Mouse (Mus musculus) macrophage (primary cell): ENCODE data around the gene Fermt1. TPM values are rescaled to one million over a fixed set of nuclear protein-coding genes. Genes with fewer than 3 reads are reported as not detected.

Source experiments
- H3K27ac ChIP-seq: fragments of 350-480 bp; formaldehyde crosslinking; 2 replicates; pipeline ENCODE4 v1.9.0; 2021
- H3K36me3 ChIP-seq: fragments of 350-480 bp; formaldehyde crosslinking; 2 replicates; pipeline ENCODE4 v1.9.0; 2021; ENCODE audit errors: inconsistent target
- H3K4me3 ChIP-seq: fragments of 350-480 bp; formaldehyde crosslinking; 2 replicates; pipeline ENCODE4 v1.9.0; 2021; ENCODE audit errors: inconsistent target
- H3K79me2 ChIP-seq: fragments of 350-480 bp; formaldehyde crosslinking; 2 replicates; pipeline ENCODE4 v1.9.0; 2021; ENCODE audit errors: inconsistent target
- WGBS: methylation state at CpG from one replicate; pipeline ENCODE4 v1.1.7; 2026; ENCODE audit warnings: inconsistent platforms; ENCODE audit not compliant: missing documents; 5-methylcytosine and 5-hydroxymethylcytosine counted together
- polyA plus RNA-seq: library from polyadenylated mRNA; stranded (reverse); fragments of 250-400 nt; gene quantifications from 3 replicates; pipeline ENCODE4 v1.2.4, GENCODE M21; 2018; ENCODE audit warnings: inconsistent platforms
- total RNA-seq, 78 experiments: library from RNA; depleted of rRNA; stranded (reverse); fragments of 250-400 nt; gene quantifications; 1 replicate in 9 of 78; 2 replicates in 24 of 78; 3 replicates in 43 of 78; 4 replicates in 2 of 78; pipeline ENCODE4 v1.2.4; 2018; ENCODE audit warnings: inconsistent platforms in 56 of 78

Fermt1 gene
- not detected for total RNA-seq (2018; cell fraction: chromatin; rRNA removed)
- total RNA-seq (2018; cell fraction: cytosol; rRNA removed) = not detected
- not detected for total RNA-seq (2018; cell fraction: nucleus; rRNA removed)
- polyA plus RNA-seq = not detected in 3 replicates

GRCm38 (mm10) chr2:132945326-132946207, at the start of gene Fermt1:
Gene Fermt1, minus strand, starts transcription at chr2:132945906.
- Histone ChIP-seq H3K36me3 (no peaks in the 10 kb centered on the region), H3K4me3 (no peak within 1 kb of the TSS), H3K79me2 (no peaks in the 10 kb centered on the region), H3K27ac (no peak within 1 kb of the TSS)
- 4% methylated on average over 37 of the region's 37 CpGs for WGBS

- 57% methylated on average over 9 of the region's 9 CpGs for WGBS
- Histone ChIP-seq H3K27ac (no peak overlapping the region), H3K36me3 (no peaks in the 10 kb centered on the region), H3K79me2 (no peaks in the 10 kb centered on the region), H3K4me3 (no peak overlapping the region)
Observed at GRCm38 (mm10) chr2:132992659-132993531, 47.2 kb upstream of the Fermt1 start.

GRCm38 (mm10) chr2:132989778-132990564, 44.3 kb upstream of the Fermt1 start:
- H3K79me2 ChIP-seq = no peaks in the 10 kb centered on the region
- H3K27ac ChIP-seq = no peak overlapping the region
- no peaks in the 10 kb centered on the region for H3K36me3 ChIP-seq
- 81% methylated on average over 11 of the region's 11 CpGs for WGBS
- no peak overlapping the region for H3K4me3 ChIP-seq

- Histone ChIP-seq H3K4me3 (no peak overlapping the region), H3K36me3 (no peaks in the 10 kb centered on the region), H3K79me2 (no peaks in the 10 kb centered on the region), H3K27ac (no peak overlapping the region)
- WGBS = 67% methylated on average over 2 of the region's 2 CpGs
Observed at GRCm38 (mm10) chr2:132973346-132973745, 27.6 kb upstream of the Fermt1 start.

- WGBS = 23% methylated on average over 4 of the region's 4 CpGs
- Histone ChIP-seq H3K36me3 (no peaks in the 10 kb centered on the region), H3K4me3 (no peak overlapping the region), H3K27ac (no peak overlapping the region), H3K79me2 (no peaks in the 10 kb centered on the region)
Observed at GRCm38 (mm10) chr2:132970772-132971173, 25.1 kb upstream of the Fermt1 start.

GRCm38 (mm10) chr2:132957786-132958185, 12.1 kb upstream of the Fermt1 start:
- H3K4me3 ChIP-seq = no peak overlapping the region

GRCm38 (mm10) chr2:132952197-132952596, 6.5 kb upstream of the Fermt1 start:
- Histone ChIP-seq H3K27ac (no peak overlapping the region), H3K4me3 (no peak overlapping the region), H3K79me2 (no peaks in the 10 kb centered on the region), H3K36me3 (no peaks in the 10 kb centered on the region)
- WGBS = 7% methylated on average over 8 of the region's 8 CpGs

More at GRCm38 (mm10) chr2:132957786-132958185, 12.1 kb upstream of the Fermt1 start:
- no peak overlapping the region for H3K27ac ChIP-seq
- 73% methylated on average over 1 of the region's 1 CpGs for WGBS
- H3K36me3 ChIP-seq = no peaks in the 10 kb centered on the region
- no peaks in the 10 kb centered on the region for H3K79me2 ChIP-seq

- Histone ChIP-seq H3K27ac (no peak overlapping the region), H3K36me3 (no peaks in the 10 kb centered on the region), H3K79me2 (no peaks in the 10 kb centered on the region), H3K4me3 (no peak overlapping the region)
- 48% methylated on average over 7 of the region's 7 CpGs for WGBS
Observed at GRCm38 (mm10) chr2:132948174-132948573, 2.5 kb upstream of the Fermt1 start.

GRCm38 (mm10) chr2:132946976-132947375, 1.3 kb upstream of the Fermt1 start:
- H3K27ac ChIP-seq = no peak overlapping the region
- no peaks in the 10 kb centered on the region for H3K36me3 ChIP-seq
- H3K79me2 ChIP-seq = no peaks in the 10 kb centered on the region
- H3K4me3 ChIP-seq = no peak overlapping the region
- 86% methylated on average over 6 of the region's 6 CpGs for WGBS

- H3K4me3 ChIP-seq = no peak overlapping the region
- H3K79me2 ChIP-seq = no peaks in the 10 kb centered on the region
- 16% methylated on average over 24 of the region's 24 CpGs for WGBS
- H3K36me3 ChIP-seq = no peaks in the 10 kb centered on the region
- no peak overlapping the region for H3K27ac ChIP-seq
Observed at GRCm38 (mm10) chr2:132944711-132945325, 888 bp downstream of the Fermt1 start.

GRCm38 (mm10) chr2:132943997-132944396, 1.7 kb downstream of the Fermt1 start:
- H3K4me3 ChIP-seq = no peak overlapping the region
- WGBS = 61% methylated on average over 13 of the region's 13 CpGs

GRCm38 (mm10) chr2:132943596-132943995, 2.1 kb downstream of the Fermt1 start:
- Histone ChIP-seq H3K27ac (no peak overlapping the region), H3K4me3 (no peak overlapping the region), H3K36me3 (no peaks in the 10 kb centered on the region), H3K79me2 (no peaks in the 10 kb centered on the region)
- 47% methylated on average over 9 of the region's 9 CpGs for WGBS

More at GRCm38 (mm10) chr2:132943997-132944396, 1.7 kb downstream of the Fermt1 start:
- no peaks in the 10 kb centered on the region for H3K79me2 ChIP-seq
- H3K36me3 ChIP-seq = no peaks in the 10 kb centered on the region
- H3K27ac ChIP-seq = no peak overlapping the region

GRCm38 (mm10) chr2:132939056-132939455, 6.7 kb downstream of the Fermt1 start:
- no peak overlapping the region for H3K27ac ChIP-seq
- WGBS = 90% methylated on average over 14 of the region's 14 CpGs
- no peak overlapping the region for H3K4me3 ChIP-seq
- H3K79me2 ChIP-seq = no peaks in the 10 kb centered on the region
- no peaks in the 10 kb centered on the region for H3K36me3 ChIP-seq

- H3K27ac ChIP-seq = no peak overlapping the region
- no peaks in the 10 kb centered on the region for H3K36me3 ChIP-seq
- H3K4me3 ChIP-seq = no peak overlapping the region
- no peaks in the 10 kb centered on the region for H3K79me2 ChIP-seq
- WGBS = 86% methylated on average over 4 of the region's 4 CpGs
Observed at GRCm38 (mm10) chr2:132936176-132936575, 9.5 kb downstream of the Fermt1 start.
